ENCODE assay signal across 10 mouse cellular contexts in genomic region chr10:29794663-29795062, GRCm38 (mm10).
"Had no signal": no experiment of that assay in that cellular context is flagged by ENCODE, and none has a peak within 500 bp of the region (broad histone marks: within the 10 kb centered on the region; RNA-seq: fewer than 3 reads in every experiment).

No protein-coding gene starts in this region.

- H3K4me3 ChIP-seq: myocyte; neural tube, embryonic 15.5 days had no signal

- H3K27ac ChIP-seq: liver, embryonic 14.5 days; neural tube, embryonic 15.5 days had no signal

- H3K4me1 ChIP-seq: neural tube, embryonic 15.5 days had no signal

- H3K36me3 ChIP-seq: neural tube, embryonic 15.5 days had no signal

- H3K9me3 ChIP-seq: neural tube, embryonic 15.5 days had no signal

- H3K9ac ChIP-seq: liver, embryonic 14.5 days; neural tube, embryonic 15.5 days had no signal

- H3K4me2 ChIP-seq: neural tube, embryonic 15.5 days had no signal

- DNase-seq: kidney, adult 9 months; left cerebral cortex, postnatal 4 days; lung, adult 18-20 months; midbrain, embryonic 14.5 days; right cerebral cortex, adult 18-20 months; right cerebral cortex, postnatal 25 days; thymus, postnatal 4 days had no signal

- H3K27me3 ChIP-seq: neural tube, embryonic 15.5 days had no signal
